Mouse (Mus musculus): ENCODE data around the gene Gfm1. TPM values are rescaled to one million over a fixed set of nuclear protein-coding genes. Genes with fewer than 3 reads are reported as not detected.

Gene Gfm1
- polyA plus RNA-seq, 1 experiment from 2014 or later, result 24.3 TPM

DNA sequence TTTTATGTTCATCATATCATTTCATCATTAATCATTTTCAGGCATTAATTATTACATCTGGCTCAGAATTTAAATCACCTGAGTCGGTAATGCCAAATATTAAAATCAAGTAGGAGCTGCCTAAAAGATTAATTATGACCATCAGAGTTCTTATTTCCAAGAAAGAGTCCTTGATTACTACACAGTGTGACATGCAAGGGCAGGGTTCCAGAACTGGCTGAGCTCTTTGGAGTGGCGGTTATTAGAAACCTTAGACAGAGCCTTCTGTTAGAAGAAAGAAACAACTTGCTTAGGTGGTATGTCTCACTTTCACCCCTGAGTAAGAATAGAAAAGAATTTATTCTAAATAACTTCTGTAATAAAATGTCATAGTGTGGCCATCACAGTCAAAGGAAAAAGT lies 37.4 kb downstream of the Gfm1 start:
- no peak overlapping the region for H3K4me2 ChIP-seq (replicated peaks; ENCODE audit: low read depth, low read length)
- no peak overlapping the region for H3K27ac ChIP-seq (ENCODE audit: low read length)
- H3K4me1 ChIP-seq (ENCODE audit: insufficient read depth, low read depth, low read length), result peaks cover 5% of the 10 kb centered on the region; the same call in 1 of the 2 replicates
- H3K36me3 ChIP-seq (ENCODE audit: insufficient read depth, low read length), result peaks cover 4% of the 10 kb centered on the region; the same call in 1 of the 2 replicates
- 89% methylated on average over 2 of the region's 2 CpGs for WGBS
- ATAC-seq, result no peak
- no peak for DNase-seq (ENCODE audit: low spot score)
- no peak overlapping the region for H3K4me3 ChIP-seq (ENCODE audit: low read depth, low read length)
- no peak overlapping the region for H3K9ac ChIP-seq (replicated peaks; ENCODE audit: low read depth)
- no peaks in the 10 kb centered on the region for H3K27me3 ChIP-seq (replicated peaks; ENCODE audit: insufficient read depth, low read length)
- H3K9me3 ChIP-seq (ENCODE audit: low read length), result no peaks in the 10 kb centered on the region
- no peak for TF ChIP-seq EP300 (IDR thresholded peaks at IDR 0.05)
- TF ChIP-seq CTCF (IDR thresholded peaks at IDR 0.05), result no peak

GRCm38 (mm10) chr3:67471408-67472127 lies 41.7 kb downstream of the Gfm1 start:
- ATAC-seq (no peak), DNase-seq (ENCODE audit: low spot score) (no peak)
- Histone ChIP-seq H3K27me3 (replicated peaks; ENCODE audit: insufficient read depth, low read length) (no peaks in the 10 kb centered on the region), H3K4me1 (ENCODE audit: insufficient read depth, low read depth, low read length) (no peaks in the 10 kb centered on the region), H3K4me3 (ENCODE audit: low read depth, low read length) (no peak overlapping the region), H3K9me3 (ENCODE audit: low read length) (no peaks in the 10 kb centered on the region), H3K27ac (ENCODE audit: low read length) (no peak overlapping the region), H3K9ac (replicated peaks; ENCODE audit: low read depth) (no peak overlapping the region), H3K4me2 (replicated peaks; ENCODE audit: low read depth, low read length) (no peak overlapping the region), H3K36me3 (ENCODE audit: insufficient read depth, low read length) (peaks cover 7% of the 10 kb centered on the region; the same call in 1 of the 2 replicates)
- TF ChIP-seq CTCF (IDR thresholded peaks at IDR 0.05) (no peak), EP300 (IDR thresholded peaks at IDR 0.05) (no peak)
- 73% methylated on average over 4 of the region's 4 CpGs for WGBS

DNA sequence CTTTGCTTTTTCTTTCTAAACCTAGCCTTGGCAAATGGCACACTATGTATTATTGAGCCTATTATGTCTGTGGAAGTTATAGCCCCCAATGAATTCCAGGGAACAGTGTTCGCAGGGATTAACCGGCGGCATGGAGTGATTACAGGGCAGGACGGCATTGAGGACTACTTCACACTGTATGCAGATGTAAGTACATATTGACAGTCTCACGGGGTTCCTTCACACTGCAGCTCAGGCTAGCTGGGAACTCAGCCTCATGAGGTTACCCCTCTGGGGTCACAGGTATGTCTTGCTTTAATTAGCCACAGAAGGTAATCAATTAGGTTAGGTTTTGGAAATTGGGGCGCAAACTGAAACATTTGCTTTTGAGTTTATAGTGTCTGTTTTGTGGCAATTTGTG lies 43.5 kb downstream of the Gfm1 start:
- 70% methylated on average over 6 of the region's 6 CpGs for WGBS
- Histone ChIP-seq H3K27ac (ENCODE audit: low read length) (no peak overlapping the region), H3K9ac (replicated peaks; ENCODE audit: low read depth) (no peak overlapping the region), H3K27me3 (replicated peaks; ENCODE audit: insufficient read depth, low read length) (no peaks in the 10 kb centered on the region), H3K9me3 (ENCODE audit: low read length) (no peaks in the 10 kb centered on the region), H3K4me2 (replicated peaks; ENCODE audit: low read depth, low read length) (no peak overlapping the region), H3K36me3 (ENCODE audit: insufficient read depth, low read length) (peaks cover 7% of the 10 kb centered on the region; the same call in 1 of the 2 replicates), H3K4me3 (ENCODE audit: low read depth, low read length) (no peak overlapping the region), H3K4me1 (ENCODE audit: insufficient read depth, low read depth, low read length) (no peaks in the 10 kb centered on the region)
- ATAC-seq (no peak), DNase-seq (ENCODE audit: low spot score) (no peak)
- no peak for TF ChIP-seq EP300 (IDR thresholded peaks at IDR 0.05)
- TF ChIP-seq CTCF (IDR thresholded peaks at IDR 0.05), result no peak

DNA sequence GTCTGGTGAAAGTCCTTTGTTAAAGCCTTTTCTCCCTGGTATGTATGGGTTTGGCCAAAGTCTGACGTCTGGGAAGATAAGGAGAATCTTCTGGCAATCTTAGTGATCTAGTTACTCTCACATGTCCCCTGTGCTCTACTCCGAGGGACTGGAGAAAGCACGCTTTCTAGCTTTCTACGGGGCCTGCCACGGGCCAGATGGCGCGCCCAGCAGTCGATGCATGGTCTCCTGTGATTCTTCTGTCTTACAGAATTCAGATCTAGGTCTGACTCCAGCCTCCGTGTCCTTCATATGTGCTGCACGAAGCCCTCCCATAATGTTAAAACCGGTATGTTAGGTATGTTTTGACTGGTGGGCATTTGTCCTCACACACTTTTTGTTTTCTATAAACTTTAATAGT lies 49.9 kb downstream of the Gfm1 start:
- Histone ChIP-seq H3K9me3 (ENCODE audit: low read length) (no peaks in the 10 kb centered on the region), H3K27ac (ENCODE audit: low read length) (no peak overlapping the region), H3K9ac (replicated peaks; ENCODE audit: low read depth) (no peak overlapping the region), H3K4me3 (ENCODE audit: low read depth, low read length) (no peak overlapping the region), H3K36me3 (ENCODE audit: insufficient read depth, low read length) (no peaks in the 10 kb centered on the region), H3K27me3 (replicated peaks; ENCODE audit: insufficient read depth, low read length) (no peaks in the 10 kb centered on the region), H3K4me2 (replicated peaks; ENCODE audit: low read depth, low read length) (no peak overlapping the region), H3K4me1 (ENCODE audit: insufficient read depth, low read depth, low read length) (no peaks in the 10 kb centered on the region)
- DNase-seq (ENCODE audit: low spot score) (no peak), ATAC-seq (no peak)
- TF ChIP-seq EP300 (IDR thresholded peaks at IDR 0.05) (no peak), CTCF (IDR thresholded peaks at IDR 0.05) (no peak)
- WGBS, result 93% methylated on average over 11 of the region's 11 CpGs

DNA sequence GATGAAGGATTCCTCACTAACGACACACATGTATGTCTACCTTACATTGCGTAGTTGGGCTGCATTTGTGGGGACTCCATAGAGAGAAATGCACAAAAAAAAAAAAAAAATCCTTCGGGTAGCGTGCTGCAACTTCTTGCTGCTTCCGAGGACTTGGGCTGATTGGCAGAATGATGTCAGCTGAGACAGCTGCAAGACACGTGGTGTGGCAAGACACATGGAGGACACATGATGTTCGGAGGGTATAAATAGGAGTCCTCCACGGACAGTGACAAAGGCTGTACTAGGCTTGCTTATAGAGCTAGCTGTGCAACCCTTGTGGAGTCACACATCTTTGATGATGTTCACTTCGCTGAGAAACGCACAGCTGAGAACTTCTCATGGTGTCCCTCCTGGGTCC lies 52.5 kb downstream of the Gfm1 start:
- Histone ChIP-seq H3K36me3 (ENCODE audit: insufficient read depth, low read length) (no peaks in the 10 kb centered on the region), H3K4me1 (ENCODE audit: insufficient read depth, low read depth, low read length) (no peaks in the 10 kb centered on the region), H3K27ac (ENCODE audit: low read length) (no peak overlapping the region), H3K9ac (replicated peaks; ENCODE audit: low read depth) (no peak overlapping the region), H3K4me3 (ENCODE audit: low read depth, low read length) (no peak overlapping the region), H3K9me3 (ENCODE audit: low read length) (no peaks in the 10 kb centered on the region), H3K4me2 (replicated peaks; ENCODE audit: low read depth, low read length) (no peak overlapping the region), H3K27me3 (replicated peaks; ENCODE audit: insufficient read depth, low read length) (no peaks in the 10 kb centered on the region)
- DNase-seq (ENCODE audit: low spot score) (no peak), ATAC-seq (no peak)
- no peak for TF ChIP-seq EP300 (IDR thresholded peaks at IDR 0.05)
- 91% methylated on average over 10 of the region's 10 CpGs for WGBS

DNA sequence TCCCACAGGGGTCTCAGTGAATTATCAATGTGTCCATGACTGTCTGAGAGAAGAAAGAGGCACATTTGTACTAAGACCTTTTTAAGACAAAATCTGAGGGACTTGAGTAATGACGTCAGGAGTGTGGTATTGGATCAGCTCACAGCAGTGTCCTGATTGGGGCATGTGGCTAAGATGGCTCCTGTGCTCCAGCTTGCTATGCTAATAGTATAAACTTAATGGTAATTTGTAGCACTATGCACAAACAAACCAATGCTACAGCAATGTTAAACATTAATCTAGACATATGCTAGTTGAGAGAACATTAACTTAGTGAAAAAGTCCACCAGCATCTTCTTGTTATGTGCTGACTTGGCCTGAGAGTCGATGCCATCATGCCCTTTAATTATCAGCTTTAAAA lies 55.3 kb downstream of the Gfm1 start:
- H3K36me3 ChIP-seq (ENCODE audit: insufficient read depth, low read length), result no peaks in the 10 kb centered on the region
- TF ChIP-seq EP300 (IDR thresholded peaks at IDR 0.05) (no peak), CTCF (IDR thresholded peaks at IDR 0.05) (no peak)
- no peaks in the 10 kb centered on the region for H3K4me1 ChIP-seq (ENCODE audit: insufficient read depth, low read depth, low read length)
- no peak for ATAC-seq
- no peak overlapping the region for H3K4me2 ChIP-seq (replicated peaks; ENCODE audit: low read depth, low read length)
- no peak overlapping the region for H3K4me3 ChIP-seq (ENCODE audit: low read depth, low read length)
- no peaks in the 10 kb centered on the region for H3K27me3 ChIP-seq (replicated peaks; ENCODE audit: insufficient read depth, low read length)
- H3K27ac ChIP-seq (ENCODE audit: low read length), result no peak overlapping the region
- no peaks in the 10 kb centered on the region for H3K9me3 ChIP-seq (ENCODE audit: low read length)
- WGBS, result 83% methylated on average over 2 of the region's 2 CpGs
- H3K9ac ChIP-seq (replicated peaks; ENCODE audit: low read depth), result no peak overlapping the region
- no peak for DNase-seq (ENCODE audit: low spot score)
